Mouse (Mus musculus) forebrain, embryonic 13.5 days (tissue): ENCODE results near the gene Cd33. TPM values are rescaled to one million over a fixed set of nuclear protein-coding genes. Genes with fewer than 3 reads are reported as not detected.

ENCODE experiments used
- ATAC-seq: fragments of 200-750 bp; cut with Nextera tagmentation; 2 replicates; pipeline ENCODE4 v1.8.0; 2017
- H3K27ac ChIP-seq: fragments of 300-500 bp; sonication (generic); 2 replicates; pipeline ENCODE4 v1.5.1; 2015; ENCODE audit warnings: inconsistent platforms, mild to moderate bottlenecking, moderate library complexity
- H3K27me3 ChIP-seq: fragments of 300-500 bp; sonication (generic); 2 replicates; pipeline ENCODE4 v1.6.1; 2015; ENCODE audit warnings: mild to moderate bottlenecking, inconsistent platforms
- H3K36me3 ChIP-seq: fragments of 300-500 bp; sonication (generic); 2 replicates; pipeline ENCODE4 v1.6.1; 2015; ENCODE audit warnings: mild to moderate bottlenecking, inconsistent platforms; ENCODE audit not compliant: poor library complexity, severe bottlenecking
- H3K4me1 ChIP-seq: fragments of 300-500 bp; sonication (generic); 2 replicates; pipeline ENCODE4 v1.6.1; 2015; ENCODE audit warnings: inconsistent platforms
- H3K4me2 ChIP-seq: fragments of 300-500 bp; sonication (generic); 2 replicates; pipeline ENCODE4 v1.6.1; 2015; ENCODE audit warnings: inconsistent platforms, mild to moderate bottlenecking, moderate library complexity
- H3K4me3 ChIP-seq: fragments of 300-500 bp; sonication (generic); 2 replicates; pipeline ENCODE4 v1.5.1; 2015; ENCODE audit warnings: mild to moderate bottlenecking, inconsistent platforms
- H3K9ac ChIP-seq: fragments of 300-500 bp; sonication (generic); 2 replicates; pipeline ENCODE4 v1.6.1; 2015; ENCODE audit warnings: mild to moderate bottlenecking, inconsistent platforms
- H3K9me3 ChIP-seq: fragments of 300-500 bp; sonication (generic); replicated peaks from 2 replicates; pipeline ENCODE4 v1.6.1; 2016; ENCODE audit warnings: inconsistent platforms
- WGBS: fragments of 180-500 bp; shearing (Covaris S2); methylation state at CpG from one replicate; pipeline ENCODE4 v1.1.7; 2015; 5-methylcytosine and 5-hydroxymethylcytosine counted together
- polyA plus RNA-seq: library from polyadenylated mRNA; unstranded; fragments of >200 nt; fragmentation: Nextera tagmentation; extraction: Ambion mirVana; gene quantifications from 2 replicates; pipeline ENCODE4 v1.2.1, GENCODE M21; 2015

Cd33 gene
- polyA plus RNA-seq, 1 experiment from 2014 or later: 1.5 TPM

DNA sequence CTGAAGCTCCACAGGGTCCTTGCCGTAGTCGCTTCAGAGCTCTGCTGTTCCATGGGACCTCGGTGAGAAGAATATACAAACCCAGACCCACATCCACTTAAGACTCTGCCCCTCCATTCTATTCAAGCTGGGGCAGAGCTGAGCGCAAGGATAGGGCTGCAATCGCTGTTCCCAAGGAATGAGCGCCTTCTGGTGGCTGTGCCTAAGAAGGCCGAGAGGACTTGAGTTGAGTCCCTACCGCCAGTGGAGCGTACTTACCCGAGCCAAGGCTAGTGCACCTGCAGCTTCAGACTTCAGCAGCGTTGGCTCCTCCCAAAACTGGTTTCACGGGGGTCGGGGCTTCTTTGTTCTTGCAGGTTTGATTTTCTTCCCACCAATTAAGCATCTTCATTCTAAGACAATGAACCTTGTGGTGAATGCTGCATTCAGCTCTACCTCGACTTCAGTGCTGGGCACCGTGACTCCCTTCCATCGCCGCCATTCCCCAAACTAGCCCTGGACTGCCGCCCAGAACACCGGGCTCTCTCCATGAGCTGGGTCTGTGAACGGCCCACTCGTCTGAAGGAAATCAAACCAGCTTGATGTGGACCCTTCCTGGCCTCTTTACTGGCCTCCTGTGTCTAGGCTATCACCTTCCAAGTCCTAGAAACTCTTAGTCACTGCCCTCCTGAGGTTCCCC lies 48.7 kb downstream of the Cd33 start:
- no peaks in the 10 kb centered on the region for H3K36me3 ChIP-seq
- WGBS: 11% methylated on average over 21 of the region's 21 CpGs
- H3K4me2 ChIP-seq: no peak overlapping the region

DNA sequence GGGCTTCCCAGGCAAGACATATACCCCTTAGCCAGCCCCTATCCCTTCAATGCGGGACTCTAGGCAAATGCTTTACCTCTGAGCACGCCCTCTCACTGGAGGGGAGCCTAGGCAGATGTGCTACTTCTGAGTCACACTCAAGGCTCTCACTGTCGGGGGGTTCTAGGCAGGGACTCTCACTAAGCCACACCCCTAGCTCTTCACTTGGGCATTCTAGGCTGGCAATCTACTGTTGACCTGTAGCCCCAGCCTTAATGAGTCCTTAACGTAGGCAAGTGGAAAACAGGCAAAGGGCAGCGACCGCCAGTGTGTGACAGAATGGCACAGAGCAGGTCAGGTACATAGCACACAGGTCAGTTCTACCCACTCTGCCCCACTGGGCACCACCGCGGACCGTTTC lies 53.4 kb downstream of the Cd33 start:
- Histone ChIP-seq H3K9me3 (no peaks in the 10 kb centered on the region), H3K4me1 (peaks cover 22% of the 10 kb centered on the region), H3K4me3 (0 out of 2 replicates have a peak overlapping the region, but pooled peaks have one; percentile 68), H3K4me2 (peak overlapping the region; percentile 68), H3K9ac (no peak overlapping the region), H3K27me3 (peaks cover 3% of the 10 kb centered on the region; the same call in 1 of the 2 replicates), H3K27ac (no peak overlapping the region), H3K36me3 (no peaks in the 10 kb centered on the region)
- peak; percentile 9; the same call in 1 of the 2 replicates for ATAC-seq
- 71% methylated on average over 9 of the region's 9 CpGs for WGBS

More for the DNA sequence above, 48.7 kb downstream of the Cd33 start:
- H3K9me3 ChIP-seq: no peaks in the 10 kb centered on the region
- H3K9ac ChIP-seq: no peak overlapping the region
- no peak overlapping the region for H3K4me3 ChIP-seq
- ATAC-seq: peak; percentile 82
- no peak overlapping the region for H3K27ac ChIP-seq
- peaks cover 3% of the 10 kb centered on the region; the same call in 1 of the 2 replicates for H3K27me3 ChIP-seq
- peaks cover 4% of the 10 kb centered on the region; the same call in 1 of the 2 replicates for H3K4me1 ChIP-seq

DNA sequence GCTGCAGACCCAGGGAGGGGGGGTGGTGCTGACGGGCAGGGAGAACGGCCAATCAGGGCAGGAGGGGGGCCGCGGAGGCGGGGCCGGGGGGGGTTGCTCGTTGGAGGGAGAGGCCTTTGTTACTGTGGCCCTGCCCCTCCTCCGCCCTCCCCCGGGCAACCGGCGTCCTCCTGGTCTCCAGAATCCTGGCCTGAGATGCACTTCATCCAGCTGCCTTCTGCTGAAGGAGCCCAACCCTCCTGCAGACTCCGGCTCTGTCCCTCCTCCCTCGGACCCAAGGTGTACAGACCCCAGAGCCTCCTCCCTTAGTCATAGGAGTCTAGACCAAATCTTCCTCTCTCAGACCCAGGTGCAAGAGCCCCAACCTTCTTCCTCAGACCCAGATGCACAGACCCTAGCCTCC lies 54.0 kb downstream of the Cd33 start:
- peaks cover 3% of the 10 kb centered on the region; the same call in 1 of the 2 replicates for H3K27me3 ChIP-seq
- H3K4me3 ChIP-seq: peak overlapping the region; percentile 68
- ATAC-seq: peak; percentile 89
- H3K36me3 ChIP-seq: no peaks in the 10 kb centered on the region
- WGBS: 1% methylated on average over 10 of the region's 13 CpGs
- H3K4me2 ChIP-seq: peak overlapping the region; percentile 68
- H3K9me3 ChIP-seq: no peaks in the 10 kb centered on the region
- peaks cover 21% of the 10 kb centered on the region for H3K4me1 ChIP-seq
- peak overlapping the region; percentile 92 for H3K9ac ChIP-seq
- H3K27ac ChIP-seq: peak overlapping the region; percentile 79

DNA sequence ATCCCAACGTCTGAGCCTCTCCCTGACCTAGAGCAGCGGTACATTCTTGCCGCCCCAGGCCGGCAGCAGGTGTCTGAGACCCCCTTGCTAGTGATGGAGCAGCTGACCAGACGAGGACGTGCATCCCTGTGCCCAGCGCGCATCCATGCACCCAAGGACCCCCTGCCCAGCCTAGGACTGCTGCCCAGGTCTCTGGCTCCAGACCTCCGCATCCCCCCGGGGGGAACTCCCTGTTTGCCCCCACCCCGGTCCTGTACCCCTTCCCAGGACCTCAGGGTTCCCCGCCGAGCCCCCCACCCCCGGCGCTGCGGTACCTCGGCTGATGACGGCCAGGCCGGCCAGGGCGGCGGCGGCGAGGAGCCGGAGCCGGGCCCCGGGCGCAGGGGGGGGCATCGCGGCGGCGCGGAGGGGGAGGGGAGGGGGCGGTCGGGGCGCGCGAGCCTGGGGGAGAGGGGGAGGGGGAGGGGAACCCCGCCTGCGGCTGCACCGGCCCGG lies 54.5 kb downstream of the Cd33 start, which contains the start of gene Iglon5:
TSS of gene Iglon5 (minus strand) at position 445 of the 495 bp plus-strand sequence.
- ATAC-seq: peak; percentile 69
- peak within 1 kb of the TSS; percentile 92 for H3K9ac ChIP-seq
- peaks cover 3% of the 10 kb centered on the region; the same call in 1 of the 2 replicates for H3K27me3 ChIP-seq
- H3K4me2 ChIP-seq: peak within 1 kb of the TSS; percentile 68
- H3K27ac ChIP-seq: peak within 1 kb of the TSS; percentile 79
- H3K9me3 ChIP-seq: no peaks in the 10 kb centered on the region
- H3K4me3 ChIP-seq: peak within 1 kb of the TSS; percentile 68
- peaks cover 19% of the 10 kb centered on the region for H3K4me1 ChIP-seq
- WGBS: 3% methylated on average over 17 of the region's 41 CpGs
- H3K36me3 ChIP-seq: no peaks in the 10 kb centered on the region

DNA sequence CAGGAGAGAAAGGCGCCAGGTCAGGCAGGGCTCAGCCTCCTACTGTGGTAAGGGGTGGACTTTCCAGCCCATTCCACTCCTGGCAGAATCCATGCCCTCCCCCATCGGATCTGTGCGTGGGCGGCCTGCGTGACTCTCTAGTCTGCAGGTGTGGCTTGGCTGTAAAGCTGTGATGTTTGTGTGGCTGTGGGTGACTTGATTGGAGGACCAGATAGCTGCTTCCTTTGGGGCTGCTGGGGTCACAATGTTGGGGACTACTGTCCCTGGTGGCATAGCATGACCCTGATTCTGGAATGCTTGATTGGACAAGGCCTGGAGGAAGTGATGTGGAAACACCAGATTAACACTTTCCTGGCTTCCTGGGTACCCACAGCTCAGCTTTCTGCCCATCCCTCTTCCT lies 55.6 kb downstream of the Cd33 start:
- Histone ChIP-seq H3K9me3 (no peaks in the 10 kb centered on the region), H3K9ac (peak overlapping the region; percentile 92), H3K4me3 (peak overlapping the region; percentile 68), H3K36me3 (no peaks in the 10 kb centered on the region), H3K4me2 (peak overlapping the region; percentile 68), H3K27ac (peak overlapping the region; percentile 25; the same call in 1 of the 2 replicates), H3K27me3 (no peaks in the 10 kb centered on the region; the same call in 1 of the 2 replicates), H3K4me1 (peaks cover 19% of the 10 kb centered on the region)
- 53% methylated on average over 5 of the region's 5 CpGs for WGBS
- no peak for ATAC-seq

DNA sequence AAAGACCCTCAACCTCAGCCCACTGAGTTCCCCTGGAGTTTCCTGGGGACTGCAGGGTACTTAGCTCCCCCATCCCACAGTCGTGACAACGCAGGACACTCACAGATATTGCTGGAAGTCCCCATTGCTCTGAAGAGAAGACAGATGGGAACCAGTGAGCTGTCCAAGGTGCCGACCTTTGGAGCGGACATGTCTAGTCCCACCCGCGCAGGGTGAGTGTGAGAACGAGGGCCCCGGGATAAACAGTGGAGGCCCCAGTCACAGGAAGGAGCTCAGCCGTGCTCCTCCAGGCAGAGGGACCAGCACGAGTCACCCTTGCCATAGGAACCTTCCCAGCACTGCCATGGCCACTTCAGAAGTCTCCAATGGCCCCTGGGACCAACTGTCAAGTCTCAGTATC lies 61.0 kb downstream of the Cd33 start:
- H3K9me3 ChIP-seq: no peaks in the 10 kb centered on the region

DNA sequence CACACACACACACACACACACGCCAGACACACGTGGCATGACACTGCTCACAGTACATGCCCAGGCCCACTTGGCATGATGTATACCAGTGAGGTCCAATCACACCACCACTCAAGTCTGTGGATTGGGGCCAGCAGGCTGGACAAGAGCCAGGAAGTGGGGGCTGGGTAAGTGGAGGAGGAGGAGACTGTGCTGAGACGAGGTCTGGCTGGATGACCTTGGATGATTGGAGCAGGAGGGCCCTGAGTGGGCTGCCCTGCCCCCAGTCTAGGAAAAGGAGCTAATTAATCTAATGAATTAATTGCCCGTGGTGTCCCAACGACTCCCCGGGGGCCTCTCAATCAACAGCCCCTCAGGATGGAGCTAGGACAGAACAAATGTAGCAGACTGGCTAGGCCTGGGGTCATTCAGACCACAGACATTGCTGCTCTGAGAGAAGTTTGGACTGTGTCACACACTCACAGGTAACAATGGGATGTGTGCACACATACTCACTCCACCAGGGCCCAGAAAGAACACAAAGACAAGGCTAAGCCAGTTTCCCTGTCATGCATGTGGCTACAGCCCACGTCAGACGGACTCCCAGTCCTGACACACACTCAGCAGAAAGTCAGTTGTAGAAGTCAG lies 62.0 kb downstream of the Cd33 start:
- Histone ChIP-seq H3K27ac (no peak overlapping the region), H3K9me3 (no peaks in the 10 kb centered on the region), H3K27me3 (peaks cover 16% of the 10 kb centered on the region), H3K4me3 (no peak overlapping the region), H3K4me1 (peaks cover 31% of the 10 kb centered on the region), H3K4me2 (no peak overlapping the region), H3K36me3 (peaks cover 8% of the 10 kb centered on the region), H3K9ac (no peak overlapping the region)
- peak; percentile 72 for ATAC-seq
- WGBS: 34% methylated on average over 8 of the region's 8 CpGs

More for the DNA sequence above, 61.0 kb downstream of the Cd33 start:
- WGBS: 28% methylated on average over 10 of the region's 10 CpGs
- ATAC-seq: no peak
- Histone ChIP-seq H3K4me1 (peaks cover 25% of the 10 kb centered on the region), H3K36me3 (peaks cover 8% of the 10 kb centered on the region), H3K9ac (no peak overlapping the region), H3K4me3 (no peak overlapping the region), H3K27me3 (0 out of 2 replicates have a peak, but pooled peaks cover 5% of the 10 kb centered on the region), H3K27ac (no peak overlapping the region), H3K4me2 (no peak overlapping the region)

DNA sequence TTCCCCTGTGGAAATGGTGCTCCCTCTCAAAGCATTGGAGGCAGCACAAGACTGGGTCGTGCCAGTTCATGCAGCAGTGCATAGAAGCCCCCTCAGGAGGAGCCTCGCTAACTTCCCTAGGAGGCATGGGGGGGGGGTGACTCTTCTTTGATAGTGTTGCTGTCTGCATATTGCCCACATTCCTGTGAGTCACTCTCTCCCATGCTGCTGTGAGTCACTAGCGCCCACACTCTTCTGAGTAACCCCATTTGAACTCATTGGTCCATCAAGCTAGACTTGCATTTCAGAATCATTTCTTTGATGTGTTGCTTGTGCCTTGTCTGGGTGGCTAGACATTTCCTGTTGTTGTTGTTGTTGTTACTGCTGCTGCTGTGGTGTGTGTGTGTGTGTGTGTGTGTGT lies 63.0 kb downstream of the Cd33 start:
- H3K9me3 ChIP-seq: no peaks in the 10 kb centered on the region
- H3K4me1 ChIP-seq: peaks cover 36% of the 10 kb centered on the region
- no peak overlapping the region for H3K4me3 ChIP-seq
- H3K36me3 ChIP-seq: peaks cover 8% of the 10 kb centered on the region
- 72% methylated on average over 3 of the region's 3 CpGs for WGBS
- no peak for ATAC-seq
- no peak overlapping the region for H3K27ac ChIP-seq
- H3K27me3 ChIP-seq: peaks cover 26% of the 10 kb centered on the region
- no peak overlapping the region for H3K4me2 ChIP-seq
- no peak overlapping the region for H3K9ac ChIP-seq

DNA sequence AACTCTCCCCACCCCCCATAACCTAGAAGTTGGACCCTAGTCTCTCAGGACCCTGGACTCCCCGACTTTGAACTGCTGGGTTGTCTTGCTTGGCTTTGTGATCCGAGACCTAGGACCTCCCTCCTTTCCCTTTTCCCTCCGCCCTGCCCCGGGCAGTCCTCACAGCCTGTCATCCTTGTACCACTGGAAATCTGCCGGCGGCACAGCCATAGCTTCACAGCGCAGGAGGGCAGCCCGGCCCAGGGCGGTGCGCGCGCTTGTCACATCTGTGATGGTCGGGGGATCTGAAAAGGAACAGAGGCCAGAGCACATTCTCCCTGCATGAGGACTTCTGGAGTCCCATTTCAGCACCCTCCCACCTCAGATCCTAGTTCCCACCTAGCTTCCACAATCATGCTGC lies 67.9 kb downstream of the Cd33 start:
- ATAC-seq: no peak
- H3K4me2 ChIP-seq: no peak overlapping the region
- no peak overlapping the region for H3K27ac ChIP-seq
- no peak overlapping the region for H3K9ac ChIP-seq
- H3K27me3 ChIP-seq: peaks cover 32% of the 10 kb centered on the region
- H3K4me1 ChIP-seq: peaks cover 22% of the 10 kb centered on the region
- WGBS: 4% methylated on average over 13 of the region's 13 CpGs
- H3K36me3 ChIP-seq: peaks cover 39% of the 10 kb centered on the region
- H3K4me3 ChIP-seq: no peak overlapping the region
- no peaks in the 10 kb centered on the region for H3K9me3 ChIP-seq

DNA sequence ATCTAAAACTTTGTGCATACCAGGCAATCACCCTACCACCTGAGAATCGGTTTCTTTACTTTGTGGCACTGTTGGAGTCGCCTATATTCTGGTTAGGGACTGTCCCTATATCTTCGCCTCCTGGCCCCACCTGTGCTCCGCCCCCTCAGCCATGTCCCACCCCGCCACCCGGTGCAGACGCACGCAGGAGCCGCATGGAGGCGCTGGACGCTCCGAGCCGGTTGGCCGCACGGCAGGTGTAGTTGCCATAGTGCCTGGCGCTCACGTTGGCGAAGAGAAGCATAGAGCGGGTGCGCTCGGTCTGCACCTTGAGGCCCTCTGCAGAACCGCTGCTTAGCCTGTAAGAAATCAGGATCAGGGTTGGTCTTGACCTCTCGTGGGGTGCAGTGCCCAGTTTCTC lies 68.5 kb downstream of the Cd33 start:
- H3K9me3 ChIP-seq: no peaks in the 10 kb centered on the region
- no peak overlapping the region for H3K9ac ChIP-seq
- H3K4me1 ChIP-seq: peaks cover 20% of the 10 kb centered on the region
- peaks cover 32% of the 10 kb centered on the region for H3K27me3 ChIP-seq
- H3K4me3 ChIP-seq: no peak overlapping the region
- ATAC-seq: no peak
- H3K4me2 ChIP-seq: no peak overlapping the region
- no peak overlapping the region for H3K27ac ChIP-seq
- WGBS: 14% methylated on average over 23 of the region's 23 CpGs
- peaks cover 39% of the 10 kb centered on the region for H3K36me3 ChIP-seq
